Mouse (Mus musculus) limb, embryonic 15.5 days (tissue): ENCODE results near the gene Trpm2. TPM values are rescaled to one million over a fixed set of nuclear protein-coding genes. Genes with fewer than 3 reads are reported as not detected.

Experiments used
- ATAC-seq: fragments of 200-750 bp; cut with Nextera tagmentation; 2 replicates; pipeline ENCODE4 v1.8.0; 2017; ENCODE audit warnings: low read depth, moderate TSS enrichment; ENCODE audit not compliant: insufficient number of reproducible peaks, low FRiP score, low TSS enrichment
- H3K27ac ChIP-seq: fragments of 300-500 bp; sonication (generic); 2 replicates; pipeline ENCODE4 v1.5.1; 2015; ENCODE audit warnings: moderate library complexity, mild to moderate bottlenecking, inconsistent platforms
- H3K27me3 ChIP-seq: fragments of 300-500 bp; sonication (generic); 2 replicates; pipeline ENCODE4 v1.6.1; 2015; ENCODE audit warnings: inconsistent platforms
- H3K36me3 ChIP-seq: fragments of 300-500 bp; sonication (generic); 2 replicates; pipeline ENCODE4 v1.6.1; 2015; ENCODE audit warnings: inconsistent platforms
- H3K4me1 ChIP-seq: fragments of 300-500 bp; sonication (generic); 2 replicates; pipeline ENCODE4 v1.6.1; 2015; ENCODE audit warnings: inconsistent platforms
- H3K4me2 ChIP-seq: fragments of 300-500 bp; sonication (generic); 2 replicates; pipeline ENCODE4 v1.6.1; 2015; ENCODE audit warnings: mild to moderate bottlenecking, inconsistent platforms
- H3K4me3 ChIP-seq: fragments of 300-500 bp; sonication (generic); 2 replicates; pipeline ENCODE4 v1.5.1; 2015; ENCODE audit warnings: mild to moderate bottlenecking, inconsistent platforms
- H3K9ac ChIP-seq: fragments of 300-500 bp; sonication (generic); 2 replicates; pipeline ENCODE4 v1.6.1; 2015; ENCODE audit warnings: inconsistent platforms
- H3K9me3 ChIP-seq: fragments of 300-500 bp; sonication (generic); 2 replicates; pipeline ENCODE4 v1.6.1; 2016; ENCODE audit warnings: inconsistent platforms
- WGBS: fragments of 180-500 bp; shearing (Covaris S2); methylation state at CpG from one replicate; pipeline ENCODE4 v1.1.7; 2015; 5-methylcytosine and 5-hydroxymethylcytosine counted together
- polyA plus RNA-seq: library from polyadenylated mRNA; unstranded; fragments of >200 nt; fragmentation: Nextera tagmentation; extraction: Ambion mirVana; gene quantifications from 2 replicates; pipeline ENCODE4 v1.2.1, GENCODE M21; 2015

Gene Trpm2
- polyA plus RNA-seq, 1 experiment from 2014 or later: 0.50 TPM

DNA sequence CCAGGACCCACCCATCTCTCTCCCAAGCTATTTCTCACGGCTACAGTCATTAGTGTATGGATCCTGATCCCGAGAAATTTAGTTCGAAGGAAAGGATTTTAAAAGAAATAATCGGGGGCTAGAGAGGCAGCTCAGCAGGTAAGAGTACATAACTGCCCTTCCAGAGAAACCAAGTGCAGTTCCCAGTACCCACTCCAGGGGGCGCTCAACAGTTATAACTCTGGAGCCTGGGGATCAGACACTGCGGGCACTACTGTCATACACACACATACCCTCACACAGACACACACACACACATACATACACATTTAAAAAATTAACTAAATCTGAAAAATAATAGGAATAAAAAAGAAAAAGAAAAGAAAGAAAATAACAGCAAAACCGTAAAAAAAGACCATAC is 44.2 kb downstream of the Trpm2 start:
- no peak overlapping the region for H3K9ac ChIP-seq
- WGBS: 41% methylated on average over 7 of the region's 7 CpGs
- no peak overlapping the region for H3K27ac ChIP-seq
- H3K4me2 ChIP-seq: no peak overlapping the region
- no peak for ATAC-seq
- no peak overlapping the region for H3K4me3 ChIP-seq
- no peaks in the 10 kb centered on the region for H3K36me3 ChIP-seq
- H3K9me3 ChIP-seq: no peaks in the 10 kb centered on the region
- no peaks in the 10 kb centered on the region for H3K27me3 ChIP-seq
- no peaks in the 10 kb centered on the region for H3K4me1 ChIP-seq

DNA sequence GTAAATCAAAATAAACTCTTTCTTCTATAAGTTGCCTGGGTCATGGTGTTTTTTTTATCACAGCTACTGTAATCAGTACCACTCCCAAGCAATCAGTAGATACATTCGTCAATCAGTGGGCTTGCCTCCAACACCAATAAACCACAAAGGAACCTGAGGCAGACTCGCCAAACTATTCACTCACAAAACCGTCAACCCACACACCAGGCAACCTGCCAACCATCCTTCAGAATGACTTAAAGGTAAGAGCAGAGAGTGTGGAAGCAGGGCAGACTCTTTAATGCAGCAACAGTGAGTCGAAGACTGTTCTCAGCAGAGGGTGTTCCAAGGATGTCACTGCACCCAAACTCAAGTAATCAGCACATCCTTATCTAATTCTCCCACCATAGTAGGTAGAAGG is 47.7 kb downstream of the Trpm2 start:
- 45% methylated on average over 4 of the region's 4 CpGs for WGBS
- no peak for ATAC-seq
- no peak overlapping the region for H3K4me3 ChIP-seq
- H3K36me3 ChIP-seq: no peaks in the 10 kb centered on the region
- H3K27ac ChIP-seq: no peak overlapping the region
- H3K9me3 ChIP-seq: no peaks in the 10 kb centered on the region
- no peak overlapping the region for H3K9ac ChIP-seq
- no peaks in the 10 kb centered on the region for H3K4me1 ChIP-seq
- no peaks in the 10 kb centered on the region for H3K27me3 ChIP-seq
- no peak overlapping the region for H3K4me2 ChIP-seq

DNA sequence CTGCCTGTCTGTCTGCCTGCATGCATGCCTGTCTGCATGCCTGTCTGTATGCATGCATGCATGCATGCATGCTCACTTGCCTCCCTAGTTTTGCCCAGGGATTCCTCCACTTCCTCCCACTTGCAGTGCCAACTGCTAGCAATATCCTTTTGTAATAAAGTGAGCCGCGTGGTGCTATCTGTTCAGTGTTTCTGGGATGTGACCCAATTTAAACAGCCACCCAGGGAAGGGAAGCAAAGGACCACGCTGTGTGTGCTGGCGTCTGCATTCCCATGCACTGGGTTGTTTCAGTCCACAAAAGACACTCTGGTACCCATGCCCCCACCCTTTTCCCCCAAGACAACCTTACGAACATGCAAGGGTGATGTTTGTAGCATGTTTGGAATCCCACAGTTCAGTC is 49.4 kb downstream of the Trpm2 start:
- Histone ChIP-seq H3K4me1 (no peaks in the 10 kb centered on the region), H3K4me2 (no peak overlapping the region), H3K9ac (no peak overlapping the region), H3K27me3 (no peaks in the 10 kb centered on the region), H3K36me3 (no peaks in the 10 kb centered on the region), H3K4me3 (no peak overlapping the region), H3K9me3 (no peaks in the 10 kb centered on the region), H3K27ac (no peak overlapping the region)
- 62% methylated on average over 5 of the region's 5 CpGs for WGBS
- no peak for ATAC-seq

DNA sequence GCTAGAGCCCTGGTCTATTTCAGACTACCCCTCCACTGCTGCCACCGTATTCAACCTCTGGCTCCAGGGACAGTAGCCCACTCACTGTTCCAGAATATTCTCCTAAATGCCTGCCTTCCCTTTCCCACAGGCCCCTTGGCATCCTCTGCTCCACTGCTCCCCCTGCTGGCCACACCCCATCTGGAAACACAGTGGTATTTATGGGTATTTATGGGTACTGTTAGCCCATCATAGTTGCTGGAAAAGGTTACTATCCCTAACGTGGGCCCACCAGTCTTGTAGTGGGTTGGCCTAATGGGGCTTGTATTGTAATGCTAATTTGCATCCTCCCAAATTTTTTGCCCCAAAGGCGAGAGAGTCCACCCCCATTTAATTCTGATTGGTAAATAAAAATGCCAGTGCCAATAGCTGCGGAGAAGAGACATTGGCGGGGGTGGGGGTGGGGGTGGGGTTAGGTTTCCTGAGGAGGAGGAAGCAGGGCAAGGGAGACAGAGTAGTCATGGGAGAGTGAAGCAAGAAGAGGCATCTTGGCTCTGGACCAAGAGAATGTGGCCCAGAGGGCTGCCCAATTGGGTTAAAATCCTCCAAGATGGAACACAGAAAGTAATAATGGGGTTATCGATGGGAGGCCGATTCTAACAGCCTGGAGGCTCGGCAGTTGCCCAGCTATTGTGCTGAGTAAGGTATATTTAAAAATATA is 53.6 kb downstream of the Trpm2 start:
- no peak for ATAC-seq
- no peak overlapping the region for H3K27ac ChIP-seq
- H3K36me3 ChIP-seq: no peaks in the 10 kb centered on the region
- H3K4me1 ChIP-seq: no peaks in the 10 kb centered on the region
- no peak overlapping the region for H3K4me3 ChIP-seq
- H3K9me3 ChIP-seq: no peaks in the 10 kb centered on the region
- H3K9ac ChIP-seq: no peak overlapping the region
- 61% methylated on average over 8 of the region's 8 CpGs for WGBS
- H3K4me2 ChIP-seq: no peak overlapping the region
- no peaks in the 10 kb centered on the region for H3K27me3 ChIP-seq

DNA sequence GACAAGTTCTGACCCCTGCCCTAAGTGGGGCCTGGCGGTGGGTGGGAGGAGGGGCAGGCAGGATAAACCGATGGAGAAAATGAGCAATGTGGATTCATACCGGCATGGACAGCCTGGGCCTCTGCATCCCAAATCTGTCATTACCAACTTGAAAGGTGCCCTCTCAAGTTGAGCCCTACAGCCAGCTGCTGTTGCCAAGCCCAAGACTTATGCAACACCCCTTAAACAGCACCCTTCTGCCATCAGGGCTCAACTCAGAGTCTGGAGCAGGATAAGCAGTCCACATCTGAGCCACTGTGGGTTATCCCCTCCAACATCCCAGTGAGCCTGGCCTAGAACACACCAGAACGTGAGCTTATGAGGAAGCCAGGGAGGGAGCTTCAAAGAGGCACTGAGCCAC is 57.1 kb downstream of the Trpm2 start:
- H3K36me3 ChIP-seq: no peaks in the 10 kb centered on the region

DNA sequence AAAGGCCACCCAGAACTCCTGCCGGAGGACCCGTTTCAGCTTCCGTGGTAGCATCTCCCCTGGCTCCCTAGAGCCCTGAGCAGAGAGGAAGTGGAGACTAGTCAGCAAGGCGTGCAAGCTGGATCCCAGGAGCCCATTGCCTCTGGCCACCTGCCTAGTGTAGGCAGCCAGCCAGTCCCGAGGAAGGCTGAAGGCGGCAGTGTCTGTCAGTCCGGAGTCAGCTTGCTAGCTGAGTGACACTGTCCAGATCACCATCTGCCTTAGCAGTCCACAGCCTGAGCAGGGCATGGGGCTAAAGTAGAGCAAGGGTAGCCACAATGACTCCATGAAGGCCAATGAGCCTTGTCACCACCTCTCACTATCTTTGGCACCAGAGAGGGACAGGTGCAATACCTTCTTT is 57.8 kb downstream of the Trpm2 start:
- Histone ChIP-seq H3K4me3 (no peak overlapping the region), H3K36me3 (no peaks in the 10 kb centered on the region), H3K27ac (no peak overlapping the region), H3K4me1 (no peaks in the 10 kb centered on the region), H3K4me2 (no peak overlapping the region), H3K27me3 (no peaks in the 10 kb centered on the region), H3K9ac (no peak overlapping the region), H3K9me3 (no peaks in the 10 kb centered on the region)
- no peak for ATAC-seq
- whole genome bisulfite sequencing: 50% methylated on average over 7 of the region's 7 CpGs

More for the DNA sequence above, 57.1 kb downstream of the Trpm2 start:
- no peak overlapping the region for H3K4me2 ChIP-seq
- H3K4me1 ChIP-seq: no peaks in the 10 kb centered on the region
- no peaks in the 10 kb centered on the region for H3K27me3 ChIP-seq
- WGBS: 73% methylated on average over 4 of the region's 4 CpGs
- H3K27ac ChIP-seq: no peak overlapping the region
- H3K9me3 ChIP-seq: no peaks in the 10 kb centered on the region
- no peak overlapping the region for H3K9ac ChIP-seq
- no peak for ATAC-seq
- no peak overlapping the region for H3K4me3 ChIP-seq

DNA sequence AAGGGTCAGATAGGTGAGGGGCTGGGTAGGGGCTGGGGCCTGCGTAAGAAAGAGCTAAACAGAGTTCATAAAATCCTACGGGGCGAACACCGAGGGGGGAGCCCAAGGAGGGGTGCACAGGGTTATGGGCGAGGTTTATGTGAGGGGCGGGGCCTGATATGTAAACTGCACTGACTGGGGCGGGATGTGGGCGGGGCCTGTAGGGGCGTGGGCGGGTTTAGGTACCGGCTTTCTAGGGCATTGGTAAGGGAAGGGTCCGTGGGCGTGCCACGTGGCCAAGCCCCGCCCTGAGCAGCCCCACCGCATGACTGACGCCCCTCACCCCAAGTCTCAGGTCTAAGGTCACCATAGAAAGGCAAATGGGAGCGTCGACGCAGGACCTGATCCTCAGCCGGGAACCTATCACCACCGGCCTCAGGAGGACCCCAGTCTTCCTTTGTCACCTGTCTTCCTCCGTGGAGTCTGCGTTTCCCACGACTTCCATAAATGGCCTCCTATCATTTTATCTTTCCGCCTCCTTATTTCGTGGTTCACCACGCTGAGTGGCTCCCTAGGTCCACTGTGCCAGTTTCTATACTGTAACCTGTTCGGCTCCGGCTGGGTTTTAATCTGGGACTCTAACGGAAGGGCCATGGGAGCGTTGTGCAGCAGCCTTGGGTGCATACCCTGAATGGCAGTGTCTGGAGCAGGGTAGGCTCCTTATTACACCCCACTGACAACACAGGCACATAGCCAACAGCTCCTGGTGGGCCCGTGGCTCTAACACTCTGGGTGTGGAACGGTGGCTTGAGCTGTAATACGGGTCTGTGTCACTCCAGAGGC is 67.3 kb downstream of the Trpm2 start:
- H3K9ac ChIP-seq: no peak overlapping the region
- peak; percentile 67 for ATAC-seq
- H3K4me1 ChIP-seq: peaks cover 20% of the 10 kb centered on the region
- H3K4me2 ChIP-seq: peak overlapping the region; percentile 89
- no peaks in the 10 kb centered on the region for H3K36me3 ChIP-seq
- no peak overlapping the region for H3K27ac ChIP-seq
- H3K9me3 ChIP-seq: no peaks in the 10 kb centered on the region
- H3K27me3 ChIP-seq: 0 out of 2 replicates have a peak, but pooled peaks cover 6% of the 10 kb centered on the region
- WGBS: 8% methylated on average over 35 of the region's 35 CpGs
- peak overlapping the region; percentile 62 for H3K4me3 ChIP-seq

DNA sequence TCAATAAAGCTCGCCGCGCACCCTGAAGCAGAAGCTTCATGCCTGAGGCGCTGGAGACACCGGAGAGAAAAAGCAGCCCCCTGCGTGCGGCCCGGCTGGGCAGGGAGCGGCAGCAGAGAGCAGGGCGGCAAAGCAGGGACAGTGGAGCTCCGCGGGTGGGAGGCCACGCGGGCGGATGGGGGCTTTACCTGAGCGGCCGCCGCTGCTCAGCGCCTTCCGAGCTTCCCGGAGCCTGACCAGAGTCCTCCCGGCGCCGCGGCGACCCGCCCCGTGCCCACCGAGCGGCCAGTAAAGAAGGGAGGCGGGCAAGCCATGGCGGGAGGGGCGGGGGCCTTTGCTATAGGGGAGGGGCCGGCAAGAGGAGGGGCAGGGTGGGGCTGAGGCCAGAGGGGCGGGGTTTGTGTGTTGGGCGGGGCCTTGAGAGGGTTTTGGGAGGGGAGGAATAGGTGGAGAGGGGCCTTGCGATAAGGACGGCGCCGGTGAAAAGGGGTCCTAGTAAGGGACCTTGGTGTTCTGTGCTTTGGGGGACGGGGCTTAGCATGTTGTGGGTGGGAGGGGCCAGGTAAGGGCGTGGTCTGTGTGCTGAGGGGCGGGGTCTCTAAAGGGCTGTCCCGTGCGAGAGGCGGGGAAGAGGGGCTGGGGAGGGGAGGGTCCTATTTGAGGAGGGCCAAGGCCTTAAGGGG is 68.0 kb downstream of the Trpm2 start, which contains the start of gene Lrrc3:
Gene Lrrc3 (minus strand): TSS at position 326 of the 683 bp plus-strand sequence.
- H3K9ac ChIP-seq: peak within 1 kb of the TSS; percentile 49
- WGBS: under 1% methylated on average over 34 of the region's 46 CpGs
- peak within 1 kb of the TSS; percentile 62 for H3K4me3 ChIP-seq
- H3K4me1 ChIP-seq: peaks cover 20% of the 10 kb centered on the region
- H3K9me3 ChIP-seq: no peaks in the 10 kb centered on the region
- H3K27me3 ChIP-seq: 0 out of 2 replicates have a peak, but pooled peaks cover 6% of the 10 kb centered on the region
- ATAC-seq: peak; percentile 60
- H3K4me2 ChIP-seq: peak within 1 kb of the TSS; percentile 89
- H3K36me3 ChIP-seq: no peaks in the 10 kb centered on the region
- no peak within 1 kb of the TSS for H3K27ac ChIP-seq

DNA sequence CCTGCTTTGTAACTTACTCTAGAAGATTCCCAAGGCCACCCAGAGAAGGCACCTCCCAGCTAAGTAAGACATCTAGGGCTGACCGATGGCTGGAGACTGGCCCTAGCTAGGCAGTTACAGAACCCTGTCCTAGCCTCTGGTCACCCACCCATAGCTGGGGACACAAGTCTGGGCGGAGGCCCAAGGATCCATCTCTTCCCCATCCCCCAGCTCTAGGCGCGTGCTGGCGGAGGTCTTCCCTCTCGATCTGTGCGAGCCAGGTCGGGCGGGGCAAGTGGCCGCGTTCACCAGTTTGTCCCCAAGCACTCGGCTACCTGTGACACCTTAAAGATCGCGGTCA is 68.5 kb downstream of the Trpm2 start:
- WGBS: 2% methylated on average over 14 of the region's 14 CpGs
- H3K27ac ChIP-seq: no peak overlapping the region
- ATAC-seq: peak; percentile 45; the same call in 1 of the 2 replicates

DNA sequence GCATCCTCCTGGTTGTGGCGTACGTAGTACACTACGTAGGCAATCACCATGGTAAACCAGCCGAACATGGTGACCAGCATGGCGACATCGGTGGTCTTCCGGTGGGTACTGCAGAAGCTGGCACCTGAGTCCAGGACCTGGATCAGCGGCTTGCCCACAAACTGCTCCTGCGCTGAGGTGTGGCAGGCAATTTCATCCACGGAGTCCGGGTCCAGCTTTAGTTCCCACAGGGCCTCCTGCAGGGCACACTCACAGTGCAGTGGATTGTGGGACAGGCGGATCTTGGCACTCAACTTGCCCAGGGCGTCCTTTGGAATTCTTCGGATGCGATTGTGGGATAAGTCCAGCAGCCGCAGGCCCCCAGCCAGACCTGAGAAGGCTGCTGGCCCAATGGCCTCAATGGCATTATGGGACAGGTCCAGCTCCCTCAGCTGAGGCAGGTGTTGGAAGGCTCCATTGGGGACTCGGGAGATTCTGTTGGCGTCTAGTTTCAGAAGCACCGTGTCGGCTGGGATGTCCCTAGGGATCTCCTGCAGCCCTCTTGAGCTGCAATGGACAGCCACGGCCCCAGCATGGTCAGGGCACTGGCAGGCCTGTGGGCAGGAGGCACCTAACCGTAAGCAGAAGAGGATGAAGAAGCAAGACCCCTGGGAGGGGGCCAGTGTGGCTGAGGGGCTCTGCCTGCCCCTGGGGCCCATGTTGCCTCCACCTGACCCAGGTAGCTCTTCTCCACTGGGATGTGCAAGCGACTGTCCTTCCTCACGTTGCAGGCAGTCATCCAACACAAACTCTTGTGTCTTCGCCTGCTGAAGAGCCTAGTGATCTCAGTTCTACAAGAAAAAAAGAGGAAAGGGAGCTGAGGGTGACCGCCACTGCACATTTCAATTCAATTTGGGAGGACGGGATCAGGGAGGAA is 69.2 kb downstream of the Trpm2 start:
- ATAC-seq: no peak
- Histone ChIP-seq H3K4me2 (peak overlapping the region; percentile 89), H3K9me3 (no peaks in the 10 kb centered on the region), H3K4me1 (peaks cover 20% of the 10 kb centered on the region), H3K4me3 (peak overlapping the region; percentile 62), H3K27me3 (0 out of 2 replicates have a peak, but pooled peaks cover 6% of the 10 kb centered on the region), H3K9ac (no peak overlapping the region), H3K36me3 (no peaks in the 10 kb centered on the region), H3K27ac (no peak overlapping the region)
- 84% methylated on average over 27 of the region's 27 CpGs for WGBS

More for the DNA sequence above, 68.5 kb downstream of the Trpm2 start:
- Histone ChIP-seq H3K27me3 (0 out of 2 replicates have a peak, but pooled peaks cover 6% of the 10 kb centered on the region), H3K4me1 (peaks cover 20% of the 10 kb centered on the region), H3K9me3 (no peaks in the 10 kb centered on the region), H3K9ac (peak overlapping the region; percentile 49), H3K36me3 (no peaks in the 10 kb centered on the region), H3K4me2 (peak overlapping the region; percentile 89), H3K4me3 (peak overlapping the region; percentile 62)

DNA sequence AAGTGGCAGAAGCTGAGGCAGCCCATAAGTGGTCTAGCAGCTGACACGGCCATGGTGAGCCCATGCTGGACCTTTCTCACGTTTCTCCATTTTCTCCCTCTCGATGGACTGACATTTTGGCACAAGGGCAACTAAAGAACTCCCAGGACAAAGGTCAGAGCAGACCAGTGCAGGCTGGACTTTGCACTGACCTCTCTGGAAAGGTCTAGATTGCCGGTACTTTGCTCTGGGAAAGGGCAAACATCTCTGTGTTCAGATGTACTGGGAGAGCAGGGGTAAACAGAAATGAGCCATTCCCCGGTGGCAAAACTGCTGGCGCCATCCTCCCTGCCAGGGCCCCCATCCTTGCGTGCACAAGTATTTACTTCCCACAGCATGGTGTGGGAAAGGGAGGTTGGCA is 70.2 kb downstream of the Trpm2 start:
- WGBS: 82% methylated on average over 7 of the region's 7 CpGs
- no peak overlapping the region for H3K9ac ChIP-seq
- H3K4me1 ChIP-seq: peaks cover 20% of the 10 kb centered on the region
- H3K27ac ChIP-seq: no peak overlapping the region
- H3K27me3 ChIP-seq: 0 out of 2 replicates have a peak, but pooled peaks cover 6% of the 10 kb centered on the region
- H3K4me2 ChIP-seq: no peak overlapping the region
- H3K36me3 ChIP-seq: no peaks in the 10 kb centered on the region
- ATAC-seq: no peak
- H3K9me3 ChIP-seq: no peaks in the 10 kb centered on the region
- H3K4me3 ChIP-seq: no peak overlapping the region
